Mouse (Mus musculus): ENCODE data around the gene Gucy2g.
"Not testable (repeated sequence)": the region's sequence is repeated elsewhere in the genome, so short reads cannot be mapped to it uniquely, and the experiment has no call there.

Gene Gucy2g

DNA sequence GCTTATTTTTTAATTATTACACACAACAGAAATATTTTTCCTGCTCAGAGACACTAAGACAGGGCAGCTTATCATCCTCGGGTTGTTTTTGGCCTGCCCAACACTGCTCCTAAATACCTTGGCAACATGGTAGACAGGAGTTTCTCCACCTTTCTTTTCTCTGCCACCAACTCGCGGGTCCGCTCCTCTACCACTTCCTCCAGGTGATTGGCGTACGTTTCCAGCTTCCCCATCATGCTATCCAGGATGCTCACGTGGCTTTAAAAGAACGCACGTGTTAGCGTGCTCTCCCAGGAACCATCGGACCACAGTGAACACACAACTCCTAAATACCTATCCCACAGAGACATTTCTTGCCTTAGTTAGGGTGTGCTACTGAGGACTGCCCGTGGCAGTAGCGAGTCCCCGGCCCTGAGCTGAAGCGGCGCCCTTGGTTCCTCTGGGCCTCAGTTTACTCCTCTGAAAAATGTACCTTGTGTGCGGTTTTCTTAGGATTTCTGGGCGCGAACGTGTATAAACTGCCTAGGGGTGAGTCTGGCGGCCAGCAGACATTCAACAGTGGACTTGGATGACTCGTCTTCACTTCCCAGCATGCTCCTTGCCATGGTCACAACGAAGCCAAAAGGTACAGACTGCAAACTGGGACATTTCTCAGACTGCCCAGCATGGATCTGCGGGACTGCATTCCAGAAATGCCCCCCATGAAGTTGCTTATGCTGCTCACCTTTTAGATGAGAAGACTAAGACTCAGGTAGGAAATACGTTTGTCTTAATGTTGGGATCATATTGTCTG lies 33.1 kb downstream of the Gucy2g start:
- DNase-seq (ENCODE audit: low read depth, low spot score): no peak

DNA sequence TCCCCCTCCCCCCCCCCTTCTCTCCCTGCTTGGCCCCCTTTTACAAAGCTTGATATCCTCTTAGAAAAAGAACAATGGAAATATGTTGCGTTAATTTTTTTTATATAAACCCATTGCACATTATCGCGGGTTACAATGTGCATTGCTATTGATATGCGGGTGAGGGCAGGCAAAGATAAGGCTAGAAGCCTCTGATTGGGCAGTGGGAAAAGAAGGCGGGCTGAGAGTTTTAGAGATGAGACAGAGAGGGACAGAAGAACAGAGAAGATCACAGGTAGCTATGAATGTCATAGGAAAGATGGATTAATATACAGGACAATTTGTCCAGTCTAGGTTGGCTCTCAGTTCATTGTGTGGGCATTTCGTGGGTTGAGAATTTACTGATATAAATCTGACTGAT lies 33.8 kb downstream of the Gucy2g start:
- no peak for DNase-seq (ENCODE audit: low read depth, low spot score)

DNA sequence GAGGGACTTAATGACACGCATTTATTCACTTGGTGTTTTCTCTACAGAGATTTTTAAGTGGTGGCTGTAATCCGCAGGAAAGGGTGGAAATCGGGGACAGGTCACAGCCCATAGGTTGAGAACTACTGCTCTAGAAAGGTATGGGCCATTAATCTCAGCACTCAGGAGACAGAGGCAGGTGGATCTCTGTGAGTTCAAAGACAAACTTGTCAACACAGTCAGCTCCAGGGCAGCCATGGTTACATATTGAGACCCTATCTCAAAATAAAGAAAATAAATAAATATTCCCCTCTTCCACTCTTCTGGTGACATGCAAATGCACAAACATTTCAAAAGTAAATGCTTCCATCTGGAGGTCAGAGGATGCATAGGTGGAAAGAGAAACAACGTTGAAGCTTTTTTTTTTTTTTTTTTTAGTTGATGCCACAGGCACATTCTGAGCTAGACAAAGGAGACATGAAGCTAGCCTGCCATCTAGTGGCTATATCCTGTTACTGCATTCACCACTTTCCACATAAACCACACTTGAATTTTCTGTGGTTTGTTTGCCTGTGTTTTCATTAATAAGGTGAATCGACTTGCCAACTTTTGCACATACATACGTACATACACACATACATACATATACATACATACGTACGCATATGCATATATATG lies 34.4 kb downstream of the Gucy2g start:
- DNase-seq (ENCODE audit: low read depth, low spot score): peak; percentile 80

DNA sequence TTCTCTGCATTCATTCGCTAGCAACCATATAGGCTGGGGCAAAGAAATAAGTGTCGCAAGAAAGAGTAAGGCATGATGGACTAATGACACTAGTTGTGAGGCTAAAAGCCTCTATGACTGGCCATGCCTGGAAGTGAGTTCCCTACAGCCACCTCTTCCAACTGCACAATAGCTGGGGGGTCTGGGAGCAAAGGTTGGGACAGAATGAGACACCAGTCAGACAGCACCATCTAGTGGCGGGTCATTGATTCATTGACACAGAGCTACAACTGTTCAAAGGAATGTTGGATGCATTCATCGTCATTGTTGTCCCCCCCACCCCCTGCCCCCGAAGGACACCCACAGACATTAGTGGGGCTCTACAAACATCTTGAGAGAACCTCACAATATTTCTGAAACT lies 42.7 kb downstream of the Gucy2g start:
- peak; percentile 75 for DNase-seq (ENCODE audit: low read depth, low spot score)

DNA sequence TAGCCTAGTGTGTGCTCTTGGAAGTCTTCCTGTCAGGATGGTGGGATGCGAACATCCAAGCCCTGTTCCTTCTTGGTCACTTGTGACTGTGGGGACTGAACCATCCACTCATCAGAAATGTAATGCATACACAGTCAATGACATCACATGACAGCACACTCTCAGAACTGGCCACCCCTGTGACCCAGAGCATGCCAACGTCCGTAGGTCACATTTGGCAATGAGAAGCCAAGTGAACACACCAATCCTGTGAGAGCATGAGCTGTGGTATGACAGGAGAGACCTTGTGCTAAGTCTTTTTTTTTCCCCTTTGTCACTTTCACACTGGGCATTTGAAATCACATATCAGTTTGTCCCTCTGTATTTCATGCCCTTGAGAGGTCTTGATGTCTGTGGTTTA lies 45.5 kb downstream of the Gucy2g start:
- no peak for DNase-seq (ENCODE audit: low read depth, low spot score)

DNA sequence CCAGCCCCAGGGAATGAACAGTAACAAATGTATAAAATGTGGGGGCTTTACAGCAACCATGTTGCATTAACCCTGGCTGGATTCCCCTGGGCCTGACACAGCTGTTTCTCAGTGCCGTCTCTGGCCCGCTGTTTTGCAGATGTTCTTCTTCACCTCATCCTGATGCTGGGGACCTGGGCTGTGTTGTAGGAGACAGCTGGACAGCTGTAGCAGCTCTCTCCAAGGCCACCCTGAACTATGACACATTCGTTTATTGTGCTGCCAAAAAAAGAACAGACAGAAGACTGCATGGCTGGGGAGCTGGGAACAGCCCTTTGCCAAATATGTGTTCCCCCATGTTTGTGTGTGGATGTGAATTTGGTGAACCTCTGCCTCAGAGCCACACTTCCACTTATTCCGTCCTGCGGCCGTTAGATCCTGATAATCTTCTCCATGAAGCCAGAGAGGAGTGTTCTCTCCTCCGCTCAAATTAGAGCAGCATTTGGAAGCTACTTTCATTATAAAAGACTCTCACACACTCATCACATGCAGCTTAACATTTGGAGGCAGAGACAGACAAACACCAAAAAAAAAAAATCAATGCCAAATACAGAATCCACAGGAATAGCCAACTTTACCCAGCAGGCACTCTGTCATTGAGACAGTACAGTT lies 46.4 kb downstream of the Gucy2g start:
- DNase-seq (ENCODE audit: low read depth, low spot score): no peak

DNA sequence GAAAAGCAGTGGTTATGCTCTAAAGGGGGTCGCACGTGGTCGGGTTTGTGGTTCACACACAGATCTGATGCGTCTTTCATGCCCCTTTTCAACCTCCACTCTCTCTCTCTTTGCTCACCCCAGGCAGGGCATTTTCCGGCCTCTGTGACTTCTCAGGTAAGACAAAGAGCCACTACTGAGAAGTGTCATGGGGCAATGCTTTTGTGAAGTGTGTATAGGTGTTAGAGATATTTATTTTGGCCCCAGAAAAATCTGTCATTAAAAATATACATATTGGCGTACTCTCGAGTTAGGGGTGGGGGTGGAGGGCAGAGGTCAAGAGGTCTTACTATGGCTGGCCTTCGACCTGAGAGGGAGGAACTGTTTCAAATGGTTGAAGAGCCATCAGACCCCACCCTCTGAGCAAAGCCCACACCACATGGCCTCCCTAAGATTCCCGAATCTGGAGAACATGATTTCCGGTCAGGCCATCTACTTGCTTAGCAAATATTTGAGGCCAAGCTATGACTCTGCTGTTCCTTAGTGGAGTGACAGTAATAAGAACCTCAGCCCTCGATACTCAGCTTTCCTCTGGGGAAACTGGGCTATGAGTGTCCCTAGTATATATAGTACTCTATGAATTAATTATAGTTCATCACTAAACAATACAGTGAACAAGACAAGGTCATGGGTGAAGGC lies 47.2 kb downstream of the Gucy2g start:
- DNase-seq (ENCODE audit: low read depth, low spot score): no peak

DNA sequence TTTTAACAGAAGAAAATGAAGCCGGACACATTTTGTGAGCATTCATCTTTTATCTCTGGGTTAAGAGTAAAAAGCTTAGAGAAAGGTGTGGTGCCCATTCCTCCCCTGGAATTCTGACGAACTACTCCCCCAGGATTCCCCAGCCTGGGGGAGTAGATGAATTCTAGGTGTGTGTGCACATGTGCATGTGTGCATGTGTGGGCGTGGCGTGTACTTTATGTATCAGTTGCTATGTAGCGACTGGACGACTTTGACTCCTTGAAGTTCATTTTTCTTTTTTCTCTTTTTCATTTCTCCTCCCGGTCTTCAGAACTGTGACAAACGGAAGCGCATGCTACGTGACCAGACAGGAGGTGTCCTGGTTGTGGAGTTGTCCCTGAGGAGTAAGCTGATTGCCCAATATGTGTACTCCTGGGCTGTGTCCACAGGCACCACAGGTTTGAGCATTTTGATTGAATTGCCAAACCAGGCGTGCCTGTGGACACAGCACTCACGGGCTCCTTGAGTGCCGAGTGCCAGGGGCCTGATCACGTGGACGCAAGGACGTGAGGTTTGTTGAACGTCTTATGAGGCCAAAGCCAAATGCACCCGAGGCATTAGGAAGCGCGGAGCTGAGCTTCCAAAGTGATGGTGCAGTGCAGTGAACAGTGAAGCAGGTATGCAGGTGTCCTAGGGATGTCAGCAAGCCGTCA lies 48.6 kb downstream of the Gucy2g start:
- no peak for DNase-seq (ENCODE audit: low read depth, low spot score)

DNA sequence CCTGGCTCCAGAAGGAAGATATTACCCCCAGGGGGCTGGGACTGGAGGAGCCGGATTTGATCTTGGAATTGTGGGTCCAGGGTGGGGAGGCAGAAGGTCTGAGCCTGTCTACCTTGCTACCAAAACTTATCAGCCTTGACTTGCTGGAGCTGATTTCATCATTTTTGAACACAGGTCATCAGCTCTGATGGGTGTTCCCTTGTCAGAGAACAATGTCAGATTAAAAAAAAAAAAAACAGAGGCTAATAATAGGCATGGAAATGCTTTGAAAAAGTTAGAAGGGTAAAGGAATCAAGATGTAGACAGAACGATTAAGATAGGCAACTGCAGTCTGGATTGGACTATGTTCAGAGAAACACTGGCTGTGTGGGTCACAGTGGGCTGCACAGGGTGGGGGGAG lies 49.4 kb downstream of the Gucy2g start:
- no peak for DNase-seq (ENCODE audit: low read depth, low spot score)

DNA sequence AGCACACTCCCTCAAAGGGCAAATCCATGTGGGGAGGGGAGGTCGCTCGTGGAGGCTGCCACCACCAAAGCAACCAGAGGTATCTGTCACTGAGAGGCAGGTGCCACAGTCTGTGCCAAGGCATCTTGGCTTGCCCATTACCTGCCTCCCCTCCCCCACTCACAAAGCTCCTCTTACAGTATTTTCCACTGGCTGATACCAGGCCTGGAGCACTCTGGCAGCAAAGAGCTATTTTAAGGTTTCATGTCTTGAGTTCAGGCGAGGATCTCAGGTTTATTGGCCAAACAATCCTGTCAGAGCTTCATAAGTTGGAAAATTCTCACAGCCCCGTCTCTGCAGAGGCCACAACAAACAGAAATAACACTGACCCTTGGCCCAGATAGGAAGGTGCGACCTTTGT lies 51.0 kb downstream of the Gucy2g start:
- DNase-seq (ENCODE audit: low read depth, low spot score): no peak

DNA sequence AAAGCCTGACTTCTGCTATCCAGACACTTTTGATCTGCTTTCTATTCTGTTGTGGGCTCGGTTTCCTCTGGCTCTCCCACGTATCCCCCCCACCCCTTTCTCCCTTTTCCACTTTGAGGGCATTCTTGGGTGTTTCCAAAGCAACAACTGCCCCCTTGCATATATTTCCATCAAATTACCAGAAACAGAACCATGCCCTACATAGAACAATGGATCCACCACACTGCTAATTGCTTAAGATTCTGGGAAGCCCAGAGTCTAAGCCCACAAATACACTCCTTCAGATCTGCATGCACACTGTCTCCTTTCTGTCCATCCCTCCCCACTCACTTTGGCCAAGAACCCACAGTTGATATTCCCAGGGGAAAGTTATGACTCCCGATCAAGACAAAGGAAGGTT lies 55.4 kb downstream of the Gucy2g start:
- no peak for DNase-seq (ENCODE audit: low read depth, low spot score)

DNA sequence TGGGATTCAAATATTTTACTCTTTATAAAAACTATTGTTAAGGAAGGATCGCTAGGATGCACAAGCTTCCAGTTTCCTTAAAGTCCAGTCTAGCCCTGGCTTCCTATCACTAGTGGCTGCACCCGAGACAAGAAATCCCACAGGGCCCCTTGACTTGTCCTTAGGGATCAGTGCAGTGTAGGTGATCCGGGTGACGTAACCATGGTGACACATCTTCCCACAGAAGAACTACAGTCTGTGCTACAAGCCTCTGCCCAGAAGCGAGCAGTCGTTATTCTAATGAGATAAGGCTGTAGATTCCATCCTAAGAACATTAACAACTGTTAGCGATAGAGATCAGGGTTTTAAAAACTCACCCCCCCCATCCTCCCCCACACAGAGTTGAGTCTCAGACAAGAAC lies 56.0 kb downstream of the Gucy2g start:
- no peak for DNase-seq (ENCODE audit: low read depth, low spot score)

DNA sequence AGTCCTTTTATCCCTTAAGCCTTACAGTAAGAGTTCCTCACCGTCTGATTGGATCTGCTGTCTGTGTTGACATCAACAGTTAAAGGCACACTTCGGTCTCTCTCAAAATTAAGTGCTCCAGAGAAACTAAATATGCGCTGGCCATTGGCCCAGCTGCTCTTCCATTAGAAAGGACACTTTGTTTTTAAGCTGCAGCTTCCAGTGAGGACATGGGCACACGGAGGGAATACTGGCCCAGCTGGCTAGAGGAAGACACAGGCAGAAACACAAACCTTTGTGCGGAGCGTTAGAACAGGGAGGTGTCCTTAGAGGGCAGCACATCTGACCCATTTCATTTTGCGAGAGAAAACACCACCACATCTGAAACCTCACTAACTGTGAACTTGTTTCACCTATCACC lies 56.6 kb downstream of the Gucy2g start:
- peak; percentile 37 for DNase-seq (ENCODE audit: low read depth, low spot score)

DNA sequence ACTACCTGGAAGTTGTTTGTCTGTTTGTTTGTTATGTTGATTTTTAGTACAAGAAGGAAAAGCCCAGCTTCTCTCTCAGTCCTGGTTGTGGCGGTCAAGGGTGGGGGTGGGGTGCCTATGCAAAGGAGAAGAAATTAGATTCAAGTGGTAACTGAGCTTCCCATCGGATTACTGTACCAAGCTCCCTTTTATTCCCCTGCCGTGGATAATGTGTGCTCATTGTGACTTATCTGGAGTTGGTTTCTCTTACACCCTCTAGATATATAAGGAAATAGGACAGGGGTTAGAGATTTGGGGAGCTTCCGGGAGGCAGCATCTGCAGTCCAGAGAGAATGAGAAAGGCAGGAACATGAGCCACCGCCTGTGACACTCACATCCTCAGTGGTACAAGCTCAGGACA lies 60.6 kb downstream of the Gucy2g start, which contains the start of gene Tectb:
Gene Tectb, plus strand, starts transcription at position 301 of the 400 bp plus-strand sequence.
- DNase-seq (ENCODE audit: low read depth, low spot score): no peak

DNA sequence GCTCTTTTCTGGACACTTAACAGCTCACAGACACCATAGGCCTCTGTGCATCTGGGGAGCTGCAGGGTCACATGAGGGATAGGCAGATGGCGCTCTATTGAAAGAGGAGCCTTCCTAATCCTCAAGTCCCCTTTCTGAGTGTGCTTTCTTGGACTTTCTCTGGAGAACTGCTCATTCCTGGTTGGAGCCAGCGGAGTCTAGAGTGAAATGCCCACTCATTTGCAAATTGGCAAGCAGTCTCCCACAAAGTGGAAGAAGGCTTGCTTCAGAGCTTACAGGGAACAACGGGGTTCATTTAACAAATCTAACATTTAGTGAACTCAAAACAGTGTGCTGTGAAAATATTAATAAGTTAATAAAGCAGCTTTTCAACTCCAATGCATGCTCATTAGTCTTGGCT lies 63.9 kb downstream of the Gucy2g start:
- peak; percentile 40 for DNase-seq (ENCODE audit: low read depth, low spot score)

DNA sequence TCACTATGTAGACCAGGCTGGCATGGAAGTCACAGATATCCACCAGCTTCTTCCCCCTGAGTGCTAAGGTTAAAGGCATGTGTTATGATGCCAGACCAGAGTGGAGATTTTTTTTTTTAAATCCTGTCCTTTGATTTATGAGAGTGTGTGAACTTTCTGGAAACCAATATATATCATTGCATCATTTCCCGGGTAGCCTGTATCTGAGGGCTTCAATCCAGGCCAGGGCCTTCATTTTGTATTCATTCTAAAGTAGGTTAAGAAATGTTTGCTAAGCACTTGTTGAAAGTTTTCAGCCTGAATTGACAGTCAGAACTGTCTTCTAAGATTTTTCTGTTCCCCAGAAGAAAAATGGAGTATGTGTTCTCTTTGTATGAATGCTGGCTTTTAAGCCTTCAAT lies 69.5 kb downstream of the Gucy2g start:
- DNase-seq (ENCODE audit: low read depth, low spot score): no peak

DNA sequence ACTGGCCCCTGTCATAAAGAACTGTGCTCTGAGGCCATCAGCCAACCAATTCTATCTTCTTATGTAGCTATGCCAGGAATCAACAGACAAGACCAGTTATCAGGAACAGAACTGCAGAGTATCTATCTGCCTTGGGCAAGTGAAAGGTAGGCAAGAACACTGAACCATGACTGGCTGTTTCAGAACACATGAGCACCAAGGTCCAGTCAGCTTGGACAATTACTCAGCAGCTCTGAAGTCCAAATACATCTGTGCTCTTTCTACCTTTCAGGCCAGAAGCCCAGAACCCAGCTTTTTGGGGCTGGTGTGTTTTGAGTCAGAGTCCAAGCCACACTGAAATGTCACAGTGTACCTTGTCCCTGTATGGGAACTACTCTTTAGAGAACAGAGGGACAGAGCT lies 70.6 kb downstream of the Gucy2g start:
- no peak for DNase-seq (ENCODE audit: low read depth, low spot score)

DNA sequence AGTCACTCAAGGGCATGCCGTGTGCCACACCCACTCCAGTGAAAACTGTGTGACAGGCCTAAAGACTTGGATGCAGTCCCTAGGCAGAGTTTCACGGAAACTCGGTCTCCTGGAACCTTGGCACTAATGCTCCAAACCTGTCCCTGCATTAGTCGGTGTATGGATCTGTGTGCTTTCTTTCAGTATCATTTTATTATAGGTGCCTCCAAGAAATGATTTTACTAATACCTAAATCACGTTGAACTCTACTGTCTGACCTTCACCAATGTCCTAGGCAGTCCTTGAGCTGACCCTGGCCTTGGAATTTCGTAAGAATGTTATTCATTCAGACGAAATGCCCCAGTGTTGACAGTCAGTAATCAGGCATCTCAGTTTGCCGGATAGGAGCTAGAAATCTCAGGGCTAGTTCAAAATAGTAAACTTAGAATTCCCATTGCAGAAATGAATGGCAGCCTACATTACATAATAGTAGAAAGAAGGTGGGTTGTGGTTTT lies 71.8 kb downstream of the Gucy2g start:
- not testable (repeated sequence) for DNase-seq (ENCODE audit: low read depth, low spot score)

DNA sequence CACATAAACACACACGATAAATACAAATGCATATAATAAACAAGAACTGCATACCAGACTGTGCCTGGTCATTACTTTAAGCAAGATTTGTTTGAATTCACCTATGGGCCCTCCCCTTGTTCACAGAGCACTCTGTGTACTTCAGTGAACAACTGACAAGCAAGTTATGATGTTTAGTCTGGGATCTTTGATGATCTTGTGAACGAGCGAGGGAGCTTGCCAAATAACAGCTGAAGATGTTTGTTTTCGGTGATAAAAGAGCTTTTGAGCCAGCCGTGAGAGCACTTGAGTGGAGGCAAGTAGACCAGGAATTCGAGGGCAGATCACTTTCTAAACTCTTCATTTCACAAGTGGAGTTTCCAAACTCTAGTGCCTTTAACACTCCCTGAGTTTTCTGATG lies 72.7 kb downstream of the Gucy2g start:
- no peak for DNase-seq (ENCODE audit: low read depth, low spot score)

DNA sequence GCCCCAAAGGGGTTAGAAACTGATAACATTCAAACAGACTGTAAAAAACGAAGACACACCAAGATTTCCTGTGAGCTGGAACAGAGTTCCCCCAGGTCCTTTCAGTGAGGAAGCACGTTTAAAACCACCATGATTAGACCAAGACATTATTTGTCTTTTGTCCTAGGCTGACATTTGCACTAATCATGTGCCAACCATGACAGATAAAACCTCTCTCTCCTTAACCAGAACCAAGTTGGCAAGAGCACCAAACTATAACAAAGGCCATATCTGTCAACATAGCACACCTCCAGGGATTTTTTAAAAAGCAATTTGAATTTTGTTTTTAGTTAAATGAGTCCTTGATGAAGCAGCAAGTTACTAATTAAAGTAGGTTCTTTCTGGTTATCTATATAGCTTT lies 73.3 kb downstream of the Gucy2g start:
- DNase-seq (ENCODE audit: low read depth, low spot score): no peak

DNA sequence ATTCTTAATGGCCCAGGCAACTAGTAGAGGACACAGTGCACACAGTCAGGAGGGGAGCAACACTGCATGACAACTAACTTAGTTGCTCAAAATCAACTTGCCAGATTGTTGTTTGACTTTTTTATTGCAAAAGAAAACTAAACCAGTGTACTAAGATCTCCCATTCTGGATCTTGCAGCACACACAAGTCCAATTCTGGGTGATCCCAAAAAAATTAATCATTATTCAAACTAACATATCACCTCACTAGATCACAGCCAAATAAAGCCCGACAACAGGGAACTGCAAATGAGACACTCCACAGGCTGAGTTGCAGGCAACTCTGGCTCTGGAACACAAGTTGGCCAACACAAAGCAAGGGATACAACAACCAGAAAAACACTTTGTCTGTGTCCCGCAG lies 74.3 kb downstream of the Gucy2g start:
- no peak for DNase-seq (ENCODE audit: low read depth, low spot score)

DNA sequence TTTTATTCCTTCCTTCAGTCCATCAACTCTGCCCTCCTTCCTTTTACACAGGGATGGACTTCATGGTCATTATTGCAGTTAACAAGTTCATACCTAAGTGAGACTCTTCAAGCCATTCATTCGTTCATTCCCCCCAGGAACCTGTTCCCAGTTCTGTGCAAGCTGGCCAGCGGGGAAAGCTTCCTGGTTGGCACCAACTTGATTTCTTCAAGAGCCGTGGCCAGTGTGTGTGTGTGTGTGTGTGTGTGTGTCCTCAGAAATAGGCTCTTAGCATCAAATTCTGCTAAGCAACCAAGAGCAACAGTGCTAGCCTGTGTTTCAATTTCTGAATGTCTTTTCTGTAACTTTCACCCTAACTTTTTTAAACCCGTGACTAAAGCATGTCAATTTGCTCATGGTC lies 75.1 kb downstream of the Gucy2g start:
- DNase-seq (ENCODE audit: low read depth, low spot score): no peak

Data from brain, adult 2 months (tissue).